Mouse (Mus musculus) left cerebral cortex, adult 9 months (tissue): ENCODE measurements around the gene Acvr1b.

ENCODE experiments used
- DNase-seq, 2 experiments: peaks; one replicate each; pipeline ENCODE4 v3.0.0; 2022; ENCODE audit warnings: low spot score in 2 of 2

Acvr1b gene

DNA sequence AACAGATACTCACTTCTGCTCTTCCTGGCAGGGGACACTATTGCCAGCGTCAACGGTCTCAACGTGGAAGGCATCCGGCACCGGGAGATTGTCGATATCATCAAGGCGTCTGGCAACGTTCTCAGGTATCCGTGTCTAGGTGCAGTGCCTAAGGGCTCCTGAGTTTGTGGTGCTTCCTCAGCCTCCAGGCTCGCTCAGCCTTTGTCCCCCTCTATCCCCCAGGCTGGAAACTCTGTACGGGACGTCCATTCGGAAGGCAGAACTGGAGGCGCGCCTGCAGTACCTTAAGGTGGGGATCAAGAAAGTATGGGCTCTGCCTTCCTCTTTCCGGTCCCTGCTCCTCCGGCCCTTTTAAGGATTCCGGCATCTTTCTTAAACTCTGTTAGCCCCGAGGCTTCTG is 56.6 kb downstream of the Acvr1b start:
- no peak for DNase-seq

GRCm38 (mm10) chr15:101230995-101231647 is 57.3 kb downstream of the Acvr1b start:
- no peak for DNase-seq

DNA sequence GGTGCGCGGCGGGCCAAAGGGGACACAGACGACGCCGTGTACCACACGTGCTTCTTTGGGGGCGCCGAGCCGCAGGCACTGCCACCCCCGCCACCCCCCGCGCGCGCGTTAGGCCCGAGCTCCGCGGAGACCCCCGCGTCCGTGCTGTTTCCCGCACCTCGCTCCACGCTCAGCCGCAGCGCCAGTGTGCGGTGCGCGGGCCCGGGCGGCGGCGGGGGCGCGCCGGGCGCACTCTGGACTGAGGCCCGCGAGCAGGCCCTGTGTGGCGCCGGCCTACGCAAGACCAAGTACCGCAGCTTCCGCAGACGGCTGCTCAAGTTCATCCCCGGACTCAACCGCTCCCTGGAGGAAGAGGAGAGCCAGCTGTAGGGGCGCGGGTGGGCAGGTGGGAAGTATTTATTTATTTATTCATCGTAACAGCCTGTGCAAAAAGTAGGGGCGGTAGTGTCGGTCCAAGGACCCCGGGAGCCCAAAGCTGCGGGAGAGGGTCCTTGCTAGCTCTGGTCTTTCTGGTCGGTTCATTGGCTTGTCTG is 57.8 kb downstream of the Acvr1b start:
- no peak for DNase-seq

DNA sequence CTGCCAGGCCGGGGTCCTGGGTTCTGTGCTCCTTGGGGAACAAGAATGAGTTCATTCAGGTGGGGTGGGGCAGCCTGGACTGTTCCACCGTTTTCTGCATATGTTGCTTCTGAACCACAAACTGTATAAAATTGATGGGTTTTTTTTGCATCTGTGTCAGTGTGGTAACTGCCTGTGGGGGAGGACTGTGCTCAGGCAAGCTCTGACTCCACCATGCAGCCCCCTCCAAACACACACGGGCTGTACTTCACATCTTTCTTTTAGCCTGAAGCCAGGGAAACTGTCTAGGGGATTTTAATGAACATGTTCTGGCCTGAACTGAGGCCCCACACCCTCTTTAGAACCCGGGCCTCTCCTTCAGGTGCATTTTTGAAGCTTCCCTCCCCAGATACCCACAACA is 58.7 kb downstream of the Acvr1b start:
- DNase-seq: peak in 1 of 2 experiments; percentile 41

DNA sequence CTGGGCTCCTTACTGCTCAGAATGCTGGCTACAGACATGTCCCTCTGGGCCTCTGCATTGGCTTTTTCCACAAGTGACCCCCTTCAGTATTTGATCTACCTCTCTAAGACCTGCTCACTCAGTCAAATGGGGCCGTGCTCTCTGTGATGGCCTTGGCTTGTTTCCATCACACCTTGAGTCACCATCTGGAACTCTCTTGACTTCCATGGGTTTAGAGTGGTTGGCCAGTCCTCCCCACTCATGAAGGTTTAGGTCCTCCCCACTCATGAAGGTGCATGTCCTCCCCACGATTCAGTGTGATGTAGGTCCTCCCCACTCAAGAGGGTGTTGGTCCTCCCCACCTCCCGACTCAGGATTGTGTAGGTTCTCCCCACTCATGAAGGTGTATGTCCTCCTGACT is 59.3 kb downstream of the Acvr1b start:
- DNase-seq: no peak

DNA sequence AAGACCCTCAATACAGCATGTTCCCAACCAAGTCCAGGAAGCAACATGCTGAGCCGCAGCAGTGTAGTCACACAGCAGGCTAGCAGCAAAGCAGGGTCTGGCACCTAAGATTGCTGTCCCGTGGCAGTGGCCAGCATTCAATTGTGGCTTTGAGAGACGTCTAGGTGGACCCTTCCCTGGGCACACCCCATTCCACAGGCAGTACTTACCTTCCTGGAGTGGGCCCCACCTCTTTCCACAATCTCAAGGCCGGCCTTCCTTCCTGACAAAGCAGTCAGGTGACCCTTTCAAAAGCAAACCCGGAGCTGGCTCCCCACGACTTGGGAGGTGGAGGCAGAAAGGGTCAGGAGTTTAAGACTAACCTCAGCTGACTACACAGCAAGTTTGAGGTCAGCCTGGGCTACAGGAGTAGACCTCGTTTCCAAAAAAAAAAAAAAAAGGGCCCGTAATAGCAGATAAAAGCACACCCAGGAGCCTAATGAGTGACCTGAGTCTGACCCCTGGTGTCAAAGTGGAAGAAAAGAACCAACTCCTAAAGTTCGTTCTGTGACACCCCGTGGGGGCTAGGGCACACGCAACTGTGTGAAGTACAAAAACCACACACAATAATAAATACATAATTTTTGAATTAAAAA is 59.9 kb downstream of the Acvr1b start:
- DNase-seq: no peak

- DNase-seq: no peak
Observed at GRCm38 (mm10) chr15:101234611-101235341, 60.9 kb downstream of the Acvr1b start.

DNA sequence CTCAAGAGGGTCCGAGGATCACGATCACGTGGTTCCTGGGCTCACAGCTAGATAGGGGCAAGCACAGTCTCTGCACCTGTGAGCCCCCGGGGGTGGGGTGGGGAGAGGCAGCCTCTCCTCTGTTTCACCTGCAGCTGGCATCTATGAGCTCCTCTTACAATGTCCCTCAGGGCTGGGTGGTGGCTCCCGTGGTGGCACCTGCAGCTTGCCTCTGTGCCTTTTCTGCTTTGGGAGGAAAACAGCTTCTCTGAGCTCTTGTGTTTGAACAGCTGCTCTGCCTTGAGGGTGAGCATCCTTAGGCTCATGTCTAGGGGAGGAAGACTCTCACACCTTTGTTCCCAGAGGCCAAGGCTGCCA is 61.5 kb downstream of the Acvr1b start:
- no peak for DNase-seq

DNA sequence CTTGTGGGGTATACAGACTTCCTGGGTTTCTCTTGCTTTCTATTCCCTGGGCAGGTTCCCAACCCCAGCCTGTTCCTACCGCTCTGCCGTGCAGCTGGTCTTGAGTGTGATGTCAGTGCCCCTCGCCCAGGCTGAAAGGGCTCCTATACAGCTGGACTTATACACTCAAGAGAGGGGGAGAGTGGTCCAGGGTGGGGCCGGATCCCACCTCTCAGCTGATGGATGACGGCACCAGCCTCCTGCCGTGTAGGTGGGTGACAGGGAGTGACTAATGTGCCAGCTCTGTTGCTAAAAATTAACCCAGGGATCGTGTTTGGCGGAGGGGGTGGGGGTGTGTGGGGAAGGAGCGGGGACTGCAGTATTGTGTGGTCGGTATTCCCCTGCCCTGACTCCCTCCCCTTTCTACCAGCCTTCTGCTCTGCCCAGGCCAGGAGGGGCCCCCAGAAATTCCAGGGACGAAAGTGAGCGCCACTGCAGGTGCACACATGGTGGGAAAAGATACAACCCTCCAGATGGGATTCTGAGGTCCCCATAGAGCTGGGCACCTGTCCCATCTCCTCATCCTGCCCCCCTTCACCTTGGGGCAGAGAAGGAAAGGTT is 62.0 kb downstream of the Acvr1b start:
- peak in 1 of 2 experiments; percentile 74 for DNase-seq

- DNase-seq: peak in 1 of 2 experiments; percentile 59
Observed at GRCm38 (mm10) chr15:101236878-101237277, 63.0 kb downstream of the Acvr1b start.

GRCm38 (mm10) chr15:101238885-101239511 is 65.1 kb downstream of the Acvr1b start:
- peak; percentile 84 to 85 for DNase-seq

DNA sequence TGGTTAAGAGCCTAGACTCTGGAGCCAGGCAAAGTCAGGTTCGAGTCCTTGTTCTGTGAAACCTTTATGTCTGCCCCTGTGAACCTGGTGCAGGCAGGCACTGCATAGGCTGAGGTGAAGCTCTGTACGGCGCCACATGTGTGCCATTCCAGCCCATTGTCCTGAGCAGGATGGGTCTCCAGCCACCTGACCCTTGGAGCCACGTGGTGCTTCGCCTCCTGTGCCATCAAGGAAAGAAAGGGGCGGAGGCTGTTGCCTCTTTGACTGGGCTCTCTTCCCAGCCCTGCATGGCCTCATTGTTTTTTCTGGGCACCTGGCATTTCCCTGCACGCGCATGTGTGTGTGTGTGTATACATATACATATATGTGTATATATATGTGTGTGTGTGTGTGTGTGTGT is 66.0 kb downstream of the Acvr1b start:
- no peak for DNase-seq

DNA sequence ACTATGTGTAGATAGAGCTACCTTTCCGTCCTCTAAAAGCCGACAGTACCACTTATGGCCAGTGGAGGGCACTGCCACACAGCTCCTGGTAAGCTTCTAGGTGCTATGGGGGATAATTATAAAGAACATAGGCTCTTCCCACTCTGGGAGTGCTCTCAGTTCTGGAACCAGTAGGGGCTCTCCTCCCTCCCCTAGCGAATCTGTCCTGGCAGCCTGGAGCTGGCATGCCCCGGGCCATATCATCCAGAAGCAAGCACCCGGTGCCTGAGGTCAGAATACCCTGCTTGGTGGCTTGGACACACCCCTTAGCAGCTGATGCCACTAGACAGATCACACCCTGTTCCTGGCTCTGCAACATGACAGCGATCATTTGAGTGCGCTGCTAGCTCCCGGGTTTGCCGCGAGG is 66.9 kb downstream of the Acvr1b start:
- peak; percentile 80 to 98 for DNase-seq

DNA sequence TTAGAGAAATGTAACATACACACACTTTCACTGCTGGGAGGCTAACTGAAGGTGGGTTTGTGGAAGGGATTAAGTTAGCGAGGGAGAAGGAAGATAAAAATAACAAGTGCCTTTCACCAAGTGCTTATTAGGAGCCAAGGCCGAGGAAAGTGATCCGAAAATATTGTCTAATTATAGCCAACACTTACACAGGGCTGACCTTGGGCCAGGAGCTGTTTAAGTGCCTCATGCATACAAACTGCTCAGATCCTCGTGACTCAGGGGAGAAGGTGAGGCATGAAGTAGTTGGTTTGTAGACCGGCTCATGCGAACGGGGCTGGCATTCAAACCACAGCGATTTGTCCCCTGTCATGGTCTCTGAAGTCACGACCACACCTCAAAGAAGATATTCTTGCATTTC is 67.4 kb downstream of the Acvr1b start:
- DNase-seq: no peak

DNA sequence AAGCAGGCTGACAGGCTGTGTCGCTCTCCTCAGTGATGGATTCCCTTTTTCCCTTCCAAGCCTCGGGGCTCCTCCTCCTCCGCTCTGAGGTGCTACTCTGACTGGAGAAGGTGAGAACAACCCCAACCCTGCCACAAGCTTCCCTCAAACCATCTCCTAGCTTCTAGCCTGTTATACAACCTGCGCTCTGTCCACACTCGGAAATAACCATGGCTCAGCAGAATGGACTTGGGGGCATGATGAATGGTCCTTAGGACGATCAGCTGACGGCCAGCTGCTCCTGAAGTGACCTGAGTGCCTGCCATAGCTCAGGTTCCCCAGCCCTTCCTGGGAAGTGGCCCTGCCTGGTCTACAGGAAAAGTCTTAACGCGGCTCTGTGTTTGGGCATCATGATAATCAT is 68.0 kb downstream of the Acvr1b start:
- DNase-seq: no peak

DNA sequence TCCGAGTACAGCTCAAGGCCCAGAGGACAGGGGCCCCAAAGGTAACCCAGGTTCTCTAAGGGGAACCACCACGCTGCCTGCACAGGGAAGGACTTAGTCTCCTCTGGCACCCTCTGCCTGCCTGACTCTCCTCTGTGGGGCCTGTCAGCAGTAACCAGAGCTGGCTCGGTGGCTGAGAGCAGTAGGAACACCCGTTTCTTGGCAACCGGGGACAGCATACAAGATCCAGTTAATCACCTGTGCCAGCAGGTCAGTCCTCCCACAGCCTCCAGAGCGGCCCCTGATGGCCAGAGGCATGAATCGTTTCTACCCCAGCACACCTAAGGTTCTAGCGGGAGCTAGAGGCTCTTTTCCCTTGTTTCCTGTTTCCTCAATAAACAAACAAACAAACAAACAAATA is 68.8 kb downstream of the Acvr1b start:
- no peak for DNase-seq

- DNase-seq: no peak
Observed at GRCm38 (mm10) chr15:101244012-101244411, 70.1 kb downstream of the Acvr1b start.

GRCm38 (mm10) chr15:101246231-101247154 is 72.6 kb downstream of the Acvr1b start:
- DNase-seq: peak; percentile 94 to 96

DNA sequence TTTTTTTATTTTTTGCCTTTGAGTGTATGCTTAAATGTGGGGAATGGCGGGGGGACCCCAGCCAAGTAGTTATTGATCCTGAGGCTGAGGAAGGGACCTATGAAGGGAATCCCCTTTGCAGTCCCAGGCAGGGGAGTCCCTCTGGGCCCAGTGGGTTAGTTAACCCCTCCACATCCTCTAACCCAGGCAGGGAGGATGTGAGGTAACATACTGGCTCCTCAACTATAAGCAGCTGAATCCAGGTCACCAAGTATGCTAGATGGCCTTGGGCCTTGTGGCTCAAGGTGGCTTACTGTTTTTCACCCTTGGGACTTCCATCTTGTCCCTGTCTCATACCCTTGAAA is 73.3 kb downstream of the Acvr1b start:
- DNase-seq: no peak

GRCm38 (mm10) chr15:101248029-101248710 is 74.3 kb downstream of the Acvr1b start:
- no peak for DNase-seq
